Mouse (Mus musculus): Measurements from ENCODE around the gene Olfr789.

The Olfr789 gene

DNA sequence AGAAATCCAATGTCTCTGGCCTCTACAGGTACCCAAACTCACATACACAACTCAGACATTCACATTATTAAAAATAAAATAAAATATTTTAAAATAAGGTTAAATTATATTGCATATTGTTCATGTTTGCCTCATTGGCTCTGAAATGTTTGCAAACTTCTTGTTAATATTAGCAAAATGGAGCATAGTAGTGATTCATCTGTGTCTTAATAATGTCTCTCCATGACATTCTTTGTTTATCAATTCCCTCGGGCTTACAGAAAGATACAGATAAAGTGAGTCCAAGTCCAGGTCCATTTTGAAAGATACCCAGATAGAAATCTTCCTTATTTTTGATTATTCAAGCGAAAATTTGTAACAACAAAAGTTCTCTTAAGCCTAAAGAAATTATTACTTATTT, at the start of gene Olfr789:
Gene Olfr789 (plus strand): TSS at position 301 of the 400 bp plus-strand sequence.
- no peak for DNase-seq (ENCODE audit: low spot score in 2 of 2)

DNA sequence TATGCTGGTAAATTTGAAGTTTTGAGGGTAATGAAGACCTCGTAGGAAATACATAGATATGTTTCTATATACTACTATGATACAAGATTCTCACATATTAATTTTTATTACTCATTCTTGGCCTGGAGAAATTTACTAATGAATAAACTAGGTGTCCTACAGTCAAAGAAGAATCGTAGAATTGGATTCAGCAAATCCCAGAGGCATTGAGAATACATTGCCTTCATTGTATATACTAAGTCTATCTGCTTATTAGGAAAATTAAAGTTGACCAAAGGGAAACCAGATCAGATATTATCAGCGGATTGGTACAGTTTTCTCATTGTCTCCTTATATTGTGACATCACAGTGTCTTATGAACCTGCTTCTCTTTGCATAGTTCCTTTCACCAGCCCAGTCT, 23.0 kb upstream of the Olfr789 start, which contains the start of gene Olfr787:
Gene Olfr787 (plus strand): TSS at position 301 of the 400 bp plus-strand sequence.
- no peak for DNase-seq (ENCODE audit: low spot score in 2 of 2)

DNA sequence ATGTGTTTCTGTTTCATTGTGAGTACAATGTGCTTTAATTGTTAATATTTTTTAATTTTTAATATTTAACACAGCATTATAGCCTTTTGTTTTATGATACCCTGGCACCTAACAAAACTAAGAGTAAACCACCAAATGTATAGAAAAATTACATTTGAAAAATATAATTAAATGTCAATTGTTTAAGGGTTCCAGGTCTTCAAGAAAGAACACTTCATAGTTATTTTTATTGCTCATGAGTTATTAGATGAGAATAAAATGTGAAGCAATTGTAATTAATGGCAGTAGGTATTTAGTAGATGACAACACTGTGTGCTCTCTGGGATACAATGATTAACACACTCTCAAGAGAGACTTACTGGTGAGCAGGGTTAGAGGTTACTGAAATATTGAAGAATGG, 13.9 kb upstream of the Olfr789 start, which contains the start of gene Olfr788:
Gene Olfr788 (plus strand): TSS at position 301 of the 400 bp plus-strand sequence.
- DNase-seq (ENCODE audit: low spot score in 2 of 2) = no peak

DNA sequence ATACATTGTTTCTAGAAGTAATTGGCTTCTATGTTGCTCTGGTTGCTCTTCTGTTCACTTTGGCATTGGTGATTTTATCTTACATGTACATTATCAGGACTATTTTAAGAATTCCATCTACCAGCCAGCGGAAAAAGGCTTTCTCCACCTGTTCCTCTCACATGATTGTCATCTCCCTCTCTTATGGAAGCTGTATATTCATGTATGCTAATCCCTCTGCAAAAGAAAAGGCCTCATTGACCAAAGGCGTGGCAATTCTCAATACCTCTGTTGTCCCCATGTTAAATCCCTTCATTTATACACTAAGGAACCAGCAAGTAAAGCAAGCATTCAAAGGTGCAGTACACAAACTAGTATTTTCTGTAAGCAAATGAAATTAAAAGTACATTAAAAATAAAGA, 11.3 kb upstream of the Olfr789 start:
- DNase-seq (ENCODE audit: low spot score in 2 of 2) = no peak

DNA sequence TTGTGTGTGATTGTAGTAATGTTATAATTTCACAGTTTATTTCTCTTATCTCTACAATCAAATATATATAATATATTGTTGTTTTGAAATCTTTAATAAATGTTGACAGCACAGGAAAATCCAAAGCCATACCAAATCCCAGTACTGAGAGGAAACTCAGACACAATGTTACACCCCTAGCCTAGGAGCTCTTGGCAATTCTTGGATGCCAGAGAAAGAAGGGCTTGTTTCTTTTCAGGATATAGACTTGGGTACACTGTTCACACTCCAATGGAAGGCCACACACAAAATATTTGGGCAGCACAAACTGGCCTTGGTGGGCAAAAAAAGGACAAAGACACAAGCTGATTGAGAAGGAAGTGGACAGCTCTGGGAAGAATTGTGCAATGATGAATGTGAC, 10.8 kb upstream of the Olfr789 start:
- DNase-seq (ENCODE audit: low spot score in 2 of 2) = no peak

- no peak for DNase-seq (ENCODE audit: low spot score in 2 of 2)
These were observed 5.5 kb downstream of the Olfr789 start for GRCm38 (mm10) chr10:129490101-129490500.

- no peak for DNase-seq (ENCODE audit: low spot score in 2 of 2)
These were observed 13.6 kb downstream of the Olfr789 start, which contains the start of gene Olfr790 for GRCm38 (mm10) chr10:129498192-129498591. Olfr790 (plus strand) TSS chr10:129498492.

DNA sequence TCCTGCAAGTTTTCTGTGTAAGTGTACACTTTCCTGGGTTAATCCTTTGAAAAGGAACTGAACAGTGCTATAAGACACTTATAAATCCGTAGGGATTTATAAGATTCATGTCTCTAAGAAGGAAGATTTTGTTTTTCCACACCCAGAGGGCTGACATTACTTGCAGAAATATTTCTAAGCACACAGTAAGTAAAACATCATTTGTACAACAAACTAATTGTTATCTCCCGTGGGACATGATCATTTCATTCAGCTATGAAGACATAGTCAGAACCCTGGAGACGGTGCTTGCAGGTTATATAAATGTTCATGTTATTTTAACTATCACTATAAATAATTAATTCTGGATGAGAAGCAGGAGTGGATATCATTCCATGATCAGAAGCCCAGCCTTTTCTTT, 36.9 kb downstream of the Olfr789 start, which contains the start of gene Olfr791:
Gene Olfr791 (plus strand): TSS at position 301 of the 400 bp plus-strand sequence.
- no peak for DNase-seq (ENCODE audit: low spot score in 2 of 2)

GRCm38 (mm10) chr10:129538862-129539261, 54.3 kb downstream of the Olfr789 start, which contains the start of gene Olfr792:
Olfr792 (plus strand) TSS chr10:129539162.
- no peak for DNase-seq (ENCODE audit: low spot score in 2 of 2)
